Mouse (Mus musculus): ENCODE data around the gene Insl5. TPM values are rescaled to one million over a fixed set of nuclear protein-coding genes. Genes with fewer than 3 reads are reported as not detected.

Gene Insl5
- polyA plus RNA-seq, 1 experiment from 2014 or later, result 17.9 TPM

GRCm38 (mm10) chr4:102990595-102991340, 35.9 kb downstream of the Insl5 start:
- DNase-seq (ENCODE audit: low spot score), result peak; percentile 95

- DNase-seq (ENCODE audit: low spot score), result peak; percentile 65
Observed at GRCm38 (mm10) chr4:102990016-102990415, 36.6 kb downstream of the Insl5 start.

GRCm38 (mm10) chr4:102989391-102989790, 37.3 kb downstream of the Insl5 start:
- DNase-seq (ENCODE audit: low spot score), result peak; percentile 75

- peak; percentile 45 for DNase-seq (ENCODE audit: low spot score)
Observed at GRCm38 (mm10) chr4:102988526-102988925, 38.1 kb downstream of the Insl5 start.

GRCm38 (mm10) chr4:102987756-102988155, 38.9 kb downstream of the Insl5 start:
- DNase-seq (ENCODE audit: low spot score), result peak; percentile 47

- no peak for DNase-seq (ENCODE audit: low spot score)
Observed at GRCm38 (mm10) chr4:102987325-102987724, 39.3 kb downstream of the Insl5 start.

GRCm38 (mm10) chr4:102986917-102987316, 39.7 kb downstream of the Insl5 start:
- peak; percentile 79 for DNase-seq (ENCODE audit: low spot score)

- no peak for DNase-seq (ENCODE audit: low spot score)
Observed at GRCm38 (mm10) chr4:102986173-102986572, 40.5 kb downstream of the Insl5 start.

GRCm38 (mm10) chr4:102981709-102982108, 44.9 kb downstream of the Insl5 start:
- no peak for DNase-seq (ENCODE audit: low spot score)

GRCm38 (mm10) chr4:102979385-102979784, 47.3 kb downstream of the Insl5 start:
- DNase-seq (ENCODE audit: low spot score), result peak; percentile 50

GRCm38 (mm10) chr4:102978440-102978839, 48.2 kb downstream of the Insl5 start, which contains the start of gene Tctex1d1:
TSS of gene Tctex1d1 (plus strand) at chr4:102978606.
- no peak for DNase-seq (ENCODE audit: low spot score)

GRCm38 (mm10) chr4:102977778-102978321, 48.8 kb downstream of the Insl5 start:
- no peak for DNase-seq (ENCODE audit: low spot score)

GRCm38 (mm10) chr4:102976290-102977275, 50.1 kb downstream of the Insl5 start:
- DNase-seq (ENCODE audit: low spot score), result no peak

- DNase-seq (ENCODE audit: low spot score), result no peak
Observed at GRCm38 (mm10) chr4:102974172-102974571, 52.5 kb downstream of the Insl5 start.

- DNase-seq (ENCODE audit: low spot score), result no peak
Observed at GRCm38 (mm10) chr4:102972071-102972470, 54.6 kb downstream of the Insl5 start.

GRCm38 (mm10) chr4:102971159-102971558, 55.5 kb downstream of the Insl5 start:
- DNase-seq (ENCODE audit: low spot score), result no peak

- DNase-seq (ENCODE audit: low spot score), result no peak
Observed at GRCm38 (mm10) chr4:102969599-102969998, 57.0 kb downstream of the Insl5 start.
